Mouse (Mus musculus) bone marrow, adult 2 months (tissue): ENCODE results near the gene Gps1.
"Not testable (repeated sequence)": the region's sequence is repeated elsewhere in the genome, so short reads cannot be mapped to it uniquely, and the experiment has no call there.

Experiments used
- CTCF ChIP-seq: fragments of 200-500 bp; IDR thresholded peaks from 2 replicates; pipeline ENCODE4 v1.5.1; 2011; ENCODE audit warnings: low read length, control low read depth; ENCODE audit not compliant: control insufficient read depth, insufficient read depth
- POLR2A ChIP-seq: fragments of 200-500 bp; IDR thresholded peaks from 2 replicates; pipeline ENCODE4 v1.6.1; 2011; ENCODE audit warnings: low read depth, mild to moderate bottlenecking, control low read depth, low read length, borderline replicate concordance; ENCODE audit not compliant: control insufficient read depth

- not testable (repeated sequence) for TF ChIP-seq CTCF, POLR2A
These were observed 21.4 kb upstream of the Gps1 start, which contains the start of gene Hmga1b for GRCm38 (mm10) chr11:120762672-120763041.
